Mouse (Mus musculus) intestine, postnatal 0 days (tissue): ENCODE measurements at regions not wholly inside any gene's neighbourhood (a gene's known extent, or its start where the extent isn't known, plus 50 kb on each side); places are given as distances from the start of the nearest gene placed in this dataset.

Experiments
- ATAC-seq: fragments of 200-750 bp; cut with Nextera tagmentation; 2 replicates; pipeline ENCODE4 v1.8.0; 2017; ENCODE audit warnings: mild to moderate bottlenecking, moderate TSS enrichment, moderate library complexity
- H3K27ac ChIP-seq: fragments of 300-500 bp; sonication (generic); 2 replicates; pipeline ENCODE4 v1.5.1; 2014; ENCODE audit warnings: mild to moderate bottlenecking, low read depth, low read length, moderate library complexity
- H3K27me3 ChIP-seq: fragments of 300-500 bp; sonication (generic); replicated peaks from 2 replicates; pipeline ENCODE4 v1.6.1; 2014; ENCODE audit warnings: low read length, mixed read lengths; ENCODE audit not compliant: control insufficient read depth, insufficient read depth
- H3K36me3 ChIP-seq: fragments of 300-500 bp; sonication (generic); 2 replicates; pipeline ENCODE4 v1.6.1; 2014; ENCODE audit warnings: mild to moderate bottlenecking, moderate library complexity; ENCODE audit not compliant: control insufficient read depth, insufficient read depth
- H3K4me1 ChIP-seq: fragments of 300-500 bp; sonication (generic); replicated peaks from 2 replicates; pipeline ENCODE4 v1.6.1; 2014; ENCODE audit warnings: antibody characterized with exemption, low read length, mixed read lengths; ENCODE audit not compliant: control insufficient read depth, insufficient read depth
- H3K4me2 ChIP-seq: fragments of 300-500 bp; sonication (generic); replicated peaks from 2 replicates; pipeline ENCODE4 v1.6.1; 2014; ENCODE audit warnings: low read depth, mild to moderate bottlenecking, moderate library complexity
- H3K4me3 ChIP-seq: fragments of 300-500 bp; sonication (generic); 2 replicates; pipeline ENCODE4 v1.5.1; 2014; ENCODE audit warnings: low read depth, low read length
- H3K9ac ChIP-seq: fragments of 300-500 bp; sonication (generic); 2 replicates; pipeline ENCODE4 v1.6.1; 2014; ENCODE audit warnings: mild to moderate bottlenecking, low read depth, low read length
- H3K9me3 ChIP-seq: fragments of 300-500 bp; sonication (generic); 2 replicates; pipeline ENCODE4 v1.6.1; 2016; ENCODE audit warnings: mixed run types; ENCODE audit not compliant: control insufficient read depth
- CTCF ChIP-seq: sonication (generic); IDR thresholded peaks from 2 replicates; pipeline ENCODE4 v1.5.1; 2016; ENCODE audit warnings: low read depth, mild to moderate bottlenecking, control low read depth, antibody characterized with exemption, moderate library complexity
- WGBS: fragments of 180-500 bp; shearing (Covaris S2); extraction: QIAGEN DNeasy Blood & Tissue Kit; methylation state at CpG from one replicate; pipeline ENCODE4 v1.1.7; 2014; 5-methylcytosine and 5-hydroxymethylcytosine counted together

DNA sequence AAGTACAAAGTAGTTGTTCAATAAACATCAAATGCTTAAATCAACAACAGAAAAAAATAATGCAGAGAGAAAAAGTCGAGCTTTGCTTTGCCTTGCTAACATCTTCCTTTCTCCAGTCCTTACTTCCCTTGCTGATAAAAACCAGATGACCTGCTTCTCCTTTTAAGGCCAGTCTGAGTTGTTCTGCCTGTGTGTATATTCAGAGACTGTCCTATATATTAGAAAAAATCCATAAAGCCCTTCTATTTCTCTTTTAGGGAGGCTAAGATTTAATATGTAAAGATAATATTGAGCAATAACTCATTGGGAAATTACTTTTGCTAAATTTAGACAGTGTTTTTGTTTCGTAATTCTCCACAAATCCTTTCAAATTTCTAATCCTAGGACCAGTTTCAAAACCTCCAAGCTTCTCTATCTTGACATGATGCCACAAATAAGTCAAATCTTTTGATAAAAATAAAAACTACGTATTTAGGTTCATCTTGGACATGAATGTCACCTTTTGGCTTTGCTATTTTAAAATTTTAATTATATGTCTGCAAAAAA lies 361.0 kb upstream of the Kif18a start:
- Histone ChIP-seq H3K4me2 (no peak overlapping the region), H3K4me1 (no peaks in the 10 kb centered on the region), H3K9me3 (no peaks in the 10 kb centered on the region), H3K36me3 (no peaks in the 10 kb centered on the region), H3K27me3 (no peaks in the 10 kb centered on the region), H3K4me3 (no peak overlapping the region), H3K27ac (no peak overlapping the region), H3K9ac (no peak overlapping the region)
- WGBS, result 56% methylated on average over 3 of the region's 3 CpGs
- ATAC-seq, result no peak
- TF ChIP-seq CTCF, result no peak

DNA sequence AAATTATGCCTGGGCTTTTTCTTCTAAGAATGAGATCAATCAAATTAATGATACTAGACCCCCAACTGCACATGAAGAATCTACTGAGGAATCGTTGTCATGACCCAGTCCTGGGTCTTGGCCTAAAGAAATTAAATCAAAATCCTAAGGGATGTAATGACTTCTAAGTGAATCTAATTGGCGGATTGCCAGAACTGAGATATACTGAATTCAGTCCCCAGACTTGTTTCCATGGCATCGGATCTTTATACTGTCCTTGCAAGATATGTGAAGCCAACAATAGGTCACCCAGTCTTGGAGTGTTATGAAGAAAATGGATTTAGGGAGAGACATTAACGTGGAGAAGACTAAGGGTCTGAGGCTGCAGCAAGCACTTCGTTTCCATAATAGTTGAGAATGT lies 360.4 kb upstream of the Kif18a start:
- no peaks in the 10 kb centered on the region for H3K9me3 ChIP-seq
- H3K27me3 ChIP-seq, result no peaks in the 10 kb centered on the region
- 71% methylated on average over 5 of the region's 5 CpGs for WGBS
- no peaks in the 10 kb centered on the region for H3K4me1 ChIP-seq
- ATAC-seq, result no peak
- no peak overlapping the region for H3K9ac ChIP-seq
- H3K4me2 ChIP-seq, result no peak overlapping the region
- no peaks in the 10 kb centered on the region for H3K36me3 ChIP-seq
- no peak overlapping the region for H3K27ac ChIP-seq
- no peak for TF ChIP-seq CTCF
- H3K4me3 ChIP-seq, result no peak overlapping the region

DNA sequence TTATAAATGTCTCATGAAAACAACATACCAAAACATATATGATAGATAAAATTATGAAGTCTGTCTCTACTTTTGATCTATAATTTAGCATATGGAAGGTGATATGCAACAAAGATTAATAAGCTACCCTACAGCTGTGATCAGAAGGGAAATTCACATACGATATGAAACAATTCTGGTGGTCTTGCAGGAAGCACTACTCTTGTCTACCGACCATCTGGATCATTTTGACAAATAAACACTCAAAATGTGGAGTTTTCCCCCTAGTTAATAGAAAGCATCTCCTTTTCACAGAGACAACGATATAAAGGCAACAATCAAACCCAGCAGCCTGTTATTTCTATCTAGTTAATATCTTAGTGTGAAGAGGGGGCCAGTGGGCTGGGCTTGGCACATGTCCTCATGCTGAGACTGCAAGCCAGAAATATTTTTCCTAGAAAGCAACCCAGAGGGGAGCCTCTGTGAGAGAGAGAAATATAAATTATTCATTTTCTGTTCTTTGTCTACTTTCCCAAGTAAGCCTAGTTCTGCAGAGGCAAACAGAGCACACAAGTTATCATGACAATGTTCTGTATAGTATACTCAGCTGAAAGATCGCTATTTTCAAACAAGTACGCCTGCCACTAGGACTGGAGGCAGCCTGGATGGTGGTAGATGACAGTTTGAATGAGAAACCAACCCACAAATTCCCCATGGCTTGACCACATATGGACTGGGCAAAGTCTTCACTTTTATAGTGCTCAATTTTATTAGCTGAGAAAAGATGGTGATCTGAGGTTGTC lies 344.4 kb upstream of the Kif18a start:
- H3K4me2 ChIP-seq, result no peak overlapping the region
- no peaks in the 10 kb centered on the region for H3K36me3 ChIP-seq
- H3K9me3 ChIP-seq, result no peaks in the 10 kb centered on the region
- H3K27ac ChIP-seq, result no peak overlapping the region
- no peak for ATAC-seq
- H3K4me3 ChIP-seq, result no peak overlapping the region
- no peak overlapping the region for H3K9ac ChIP-seq
- no peak for TF ChIP-seq CTCF
- no peaks in the 10 kb centered on the region for H3K27me3 ChIP-seq
- H3K4me1 ChIP-seq, result no peaks in the 10 kb centered on the region
- WGBS, result 59% methylated on average over 5 of the region's 5 CpGs

DNA sequence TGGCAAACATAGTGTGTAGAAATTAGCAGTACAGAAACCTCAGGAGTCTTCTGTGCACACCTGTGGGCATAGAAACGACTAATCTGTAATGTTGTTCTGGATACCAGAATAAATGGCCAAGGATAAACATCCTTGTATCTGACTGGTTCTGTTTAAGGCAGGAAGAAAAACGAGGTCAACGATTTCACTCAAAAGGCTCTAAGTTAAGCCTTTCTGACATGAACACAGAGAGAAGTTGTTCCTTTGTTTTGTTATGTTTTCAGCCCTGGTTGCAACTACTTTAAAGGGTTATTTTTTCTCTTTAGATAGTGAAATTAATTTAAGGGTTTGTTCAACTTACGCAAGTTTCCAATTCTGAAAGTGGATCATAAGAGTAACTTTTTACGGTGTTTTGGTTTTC lies 299.6 kb upstream of the Kif18a start:
- no peaks in the 10 kb centered on the region for H3K4me1 ChIP-seq
- H3K36me3 ChIP-seq, result no peaks in the 10 kb centered on the region
- H3K9me3 ChIP-seq, result no peaks in the 10 kb centered on the region
- H3K4me2 ChIP-seq, result no peak overlapping the region
- ATAC-seq, result no peak
- 78% methylated on average over 5 of the region's 5 CpGs for WGBS
- no peaks in the 10 kb centered on the region for H3K27me3 ChIP-seq
- H3K27ac ChIP-seq, result no peak overlapping the region
- no peak for TF ChIP-seq CTCF
- no peak overlapping the region for H3K4me3 ChIP-seq
- H3K9ac ChIP-seq, result no peak overlapping the region

DNA sequence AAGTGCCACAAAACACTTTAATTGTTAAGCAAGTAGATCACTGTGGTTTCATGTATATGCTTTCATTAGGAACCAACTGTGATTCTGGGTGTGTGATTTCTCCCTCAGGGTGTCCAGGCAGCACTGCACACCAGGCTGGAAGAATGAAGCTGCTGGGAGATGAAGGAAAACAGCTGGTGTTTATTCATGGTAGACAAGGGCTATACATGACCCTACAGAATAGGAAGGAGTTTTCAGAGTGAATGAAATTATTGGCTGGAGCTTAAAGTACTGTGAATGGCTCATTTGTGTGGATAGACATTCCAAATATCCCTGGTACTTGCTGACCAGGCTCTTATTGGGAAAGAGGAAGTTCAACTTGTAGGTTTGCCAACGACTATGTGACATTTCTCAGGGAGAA lies 264.3 kb upstream of the Kif18a start:
- 27% methylated on average over 1 of the region's 1 CpGs for WGBS
- Histone ChIP-seq H3K4me2 (no peak overlapping the region), H3K27me3 (no peaks in the 10 kb centered on the region), H3K9me3 (no peaks in the 10 kb centered on the region), H3K27ac (no peak overlapping the region), H3K36me3 (no peaks in the 10 kb centered on the region), H3K9ac (no peak overlapping the region), H3K4me3 (no peak overlapping the region), H3K4me1 (no peaks in the 10 kb centered on the region)
- TF ChIP-seq CTCF, result no peak
- no peak for ATAC-seq

DNA sequence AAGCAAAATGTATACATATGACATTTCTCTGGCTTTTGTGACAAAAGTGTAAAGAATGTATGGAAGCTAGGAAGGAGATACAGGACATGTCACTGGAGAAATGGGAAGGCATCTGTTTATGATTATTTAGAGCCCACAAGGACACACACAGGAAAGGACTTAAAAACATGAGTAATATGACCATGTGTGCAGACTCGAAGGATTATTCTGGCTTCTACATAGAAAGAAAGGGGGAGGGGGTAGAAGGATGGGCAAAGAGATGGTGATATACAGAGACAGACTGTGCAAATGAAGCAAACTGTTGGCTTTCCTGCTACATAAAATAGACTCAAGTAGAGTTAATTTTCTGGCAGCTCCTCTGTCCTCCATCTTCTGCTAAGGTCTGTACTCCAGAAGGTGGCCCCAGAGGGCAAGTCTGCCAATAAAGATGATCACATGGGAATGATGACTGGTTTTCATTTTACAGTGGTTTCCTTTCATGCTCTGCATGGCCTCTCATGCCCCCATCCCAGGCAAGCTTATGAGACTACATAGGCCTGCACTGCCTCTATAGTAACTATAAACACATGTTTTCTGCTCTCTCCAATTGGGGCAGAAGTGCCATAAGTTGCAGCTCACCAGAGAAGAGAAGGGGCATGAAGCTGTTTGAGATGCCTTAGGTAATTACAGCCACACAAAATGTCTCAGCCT lies 263.4 kb upstream of the Kif18a start:
- Histone ChIP-seq H3K27me3 (no peaks in the 10 kb centered on the region), H3K27ac (no peak overlapping the region), H3K4me3 (no peak overlapping the region), H3K4me1 (no peaks in the 10 kb centered on the region), H3K36me3 (no peaks in the 10 kb centered on the region), H3K4me2 (no peak overlapping the region), H3K9ac (no peak overlapping the region), H3K9me3 (no peaks in the 10 kb centered on the region)
- 72% methylated on average over 1 of the region's 1 CpGs for WGBS
- TF ChIP-seq CTCF, result no peak
- ATAC-seq, result no peak
